Mouse (Mus musculus) thymus, adult 2 months (tissue): ENCODE results near the gene A930004D18Rik. TPM values are rescaled to one million over a fixed set of nuclear protein-coding genes. Genes with fewer than 3 reads are reported as not detected.

Experiments
- DNase-seq: peaks from one replicate; pipeline ENCODE4 v3.0.0; 2021
- H3K27ac ChIP-seq: fragments of 200-500 bp; 2 replicates; pipeline ENCODE4 v1.5.1; 2012; ENCODE audit warnings: low read length, control low read depth; ENCODE audit not compliant: control insufficient read depth, insufficient read depth
- H3K27me3 ChIP-seq: fragments of 200-500 bp; 2 replicates; pipeline ENCODE4 v1.6.1; 2012; ENCODE audit warnings: mild to moderate bottlenecking, low read length, moderate library complexity, mixed read lengths; ENCODE audit not compliant: control insufficient read depth, insufficient read depth
- H3K36me3 ChIP-seq: fragments of 200-500 bp; 2 replicates; pipeline ENCODE4 v1.6.1; 2012; ENCODE audit warnings: mild to moderate bottlenecking, low read length, moderate library complexity; ENCODE audit not compliant: control insufficient read depth, insufficient read depth
- H3K4me1 ChIP-seq: fragments of 200-500 bp; replicated peaks from 2 replicates; pipeline ENCODE4 v1.6.1; 2012; ENCODE audit warnings: low read length; ENCODE audit not compliant: control insufficient read depth, insufficient read depth
- H3K4me3 ChIP-seq: fragments of 200-500 bp; 2 replicates; pipeline ENCODE4 v1.5.1; 2012; ENCODE audit warnings: mild to moderate bottlenecking, low read length, control low read depth, moderate library complexity; ENCODE audit not compliant: control insufficient read depth, insufficient read depth
- CTCF ChIP-seq: fragments of 200-500 bp; IDR thresholded peaks from 2 replicates; pipeline ENCODE4 v1.5.1; 2012; ENCODE audit warnings: mild to moderate bottlenecking, control low read depth, low read length, moderate library complexity, borderline replicate concordance; ENCODE audit not compliant: control insufficient read depth, poor library complexity, insufficient read depth; ENCODE audit errors: extremely low read depth
- POLR2A ChIP-seq: fragments of 200-500 bp; IDR thresholded peaks from 2 replicates; pipeline ENCODE4 v1.6.1; 2012; ENCODE audit warnings: mild to moderate bottlenecking, low read length, control low read depth, moderate library complexity; ENCODE audit not compliant: control insufficient read depth, poor library complexity, insufficient read depth; ENCODE audit errors: extremely low read depth
- WGBS: fragments of 180-500 bp; shearing (Covaris S2); methylation state at CpG from one replicate; pipeline ENCODE4 v1.1.7; 2018; 5-methylcytosine and 5-hydroxymethylcytosine counted together
- polyA plus RNA-seq: library from polyadenylated mRNA; depleted of rRNA; stranded (reverse); fragments of >200 nt; gene quantifications from 2 replicates; pipeline ENCODE4 v1.2.3, GENCODE M21; 2012

Gene A930004D18Rik
- polyA plus RNA-seq, 1 experiment = 0.75 TPM

DNA sequence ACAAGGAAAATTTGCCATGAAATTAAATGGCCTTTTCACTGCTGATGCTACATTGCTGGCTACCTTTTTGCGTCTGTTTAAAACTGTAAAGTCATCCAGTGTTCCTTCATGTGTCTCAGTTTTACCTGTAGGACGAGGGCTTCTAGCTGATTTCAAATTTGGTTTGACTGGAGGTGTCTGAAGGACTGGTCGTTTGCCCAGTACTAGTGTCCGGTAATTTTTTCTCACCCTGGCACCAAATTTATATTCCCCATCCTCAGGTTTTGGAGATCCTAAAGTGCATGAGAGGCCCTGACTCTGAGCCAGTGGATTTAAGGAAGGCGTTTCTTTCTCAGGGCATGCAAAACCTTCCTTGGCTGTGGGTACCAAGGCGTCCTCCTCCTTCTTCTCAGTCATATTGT lies 8.2 kb upstream of the A930004D18Rik start:
- H3K4me1 ChIP-seq = peaks cover 13% of the 10 kb centered on the region
- DNase-seq = no peak

DNA sequence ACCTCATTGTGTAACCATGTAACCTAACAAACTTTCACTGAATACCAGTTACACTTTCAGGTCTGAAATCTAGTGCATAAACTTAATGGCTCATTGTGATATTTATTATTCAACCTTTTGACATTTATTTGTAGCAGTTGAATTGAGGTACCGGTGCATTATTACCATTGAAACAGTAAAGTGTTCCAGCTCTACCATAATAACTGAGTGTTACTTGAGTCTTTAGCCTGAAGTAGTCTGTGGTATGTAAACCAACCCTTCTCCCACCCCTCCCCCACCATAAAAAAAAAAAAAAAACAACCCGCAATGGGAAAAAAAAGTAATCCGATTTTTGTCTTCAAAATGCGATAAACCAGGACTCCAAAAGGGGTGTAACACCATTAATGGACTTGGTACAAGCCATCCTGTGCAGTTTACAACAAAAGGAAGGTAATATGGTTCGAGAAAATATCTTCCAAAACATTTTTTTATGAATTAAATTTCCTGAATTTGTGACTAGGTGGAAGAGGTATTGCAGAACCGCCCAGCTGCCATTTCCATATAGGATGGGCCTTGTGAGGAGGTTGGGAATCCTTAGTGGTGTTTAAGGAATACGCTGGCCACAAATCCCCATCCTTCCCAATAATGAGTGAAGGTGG lies 7.7 kb upstream of the A930004D18Rik start:
- H3K27ac ChIP-seq = no peak overlapping the region

More for the DNA sequence above, 8.2 kb upstream of the A930004D18Rik start:
- Histone ChIP-seq H3K27me3 (peaks cover 27% of the 10 kb centered on the region), H3K4me3 (no peak overlapping the region), H3K27ac (no peak overlapping the region), H3K36me3 (no peaks in the 10 kb centered on the region)
- TF ChIP-seq CTCF = no peak
- no peak for TF ChIP-seq POLR2A
- WGBS = 94% methylated on average over 6 of the region's 6 CpGs

DNA sequence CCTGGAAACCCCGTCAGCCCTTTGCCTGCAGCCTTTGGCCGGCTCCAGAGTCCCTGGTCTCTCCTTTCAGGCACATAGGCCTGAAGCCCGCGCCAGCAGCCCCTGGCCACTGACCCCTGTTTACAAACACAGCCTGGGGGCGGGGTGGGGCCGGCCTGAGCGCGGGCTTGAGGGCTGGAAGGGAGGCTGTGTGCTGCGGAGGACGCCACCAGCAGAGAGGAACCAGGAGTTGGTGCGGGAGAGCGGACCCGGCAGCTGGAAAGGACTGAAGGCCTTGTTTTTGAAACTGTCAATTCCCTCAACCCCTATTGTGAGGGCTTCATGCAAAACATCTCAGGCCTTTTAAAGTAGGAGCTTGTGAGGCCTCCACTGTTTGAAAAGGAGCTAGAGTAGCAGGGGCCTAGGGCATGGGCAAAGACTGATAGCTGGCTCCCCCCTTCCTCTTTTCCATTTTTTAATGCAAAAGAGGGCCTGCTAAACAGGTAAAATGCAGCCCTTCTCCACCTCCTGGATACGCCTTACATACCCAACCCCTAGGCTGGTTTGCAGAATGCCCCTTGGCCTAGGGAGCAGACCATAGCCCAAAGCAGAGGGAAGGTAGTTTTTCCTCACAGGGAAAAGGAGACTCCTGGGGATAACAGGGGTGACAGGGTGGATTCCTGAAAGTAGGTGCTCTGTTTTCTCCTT lies 3.8 kb upstream of the A930004D18Rik start:
- no peak overlapping the region for H3K4me3 ChIP-seq
- H3K4me1 ChIP-seq = no peaks in the 10 kb centered on the region
- no peak overlapping the region for H3K27ac ChIP-seq
- WGBS = 92% methylated on average over 14 of the region's 14 CpGs
- H3K27me3 ChIP-seq = peaks cover 9% of the 10 kb centered on the region
- DNase-seq = no peak
- no peaks in the 10 kb centered on the region for H3K36me3 ChIP-seq
- TF ChIP-seq CTCF = no peak
- TF ChIP-seq POLR2A = no peak

More for the DNA sequence above, 7.7 kb upstream of the A930004D18Rik start:
- DNase-seq = no peak
- 92% methylated on average over 7 of the region's 7 CpGs for WGBS
- TF ChIP-seq POLR2A (no peak), CTCF (no peak)
- H3K36me3 ChIP-seq = no peaks in the 10 kb centered on the region
- H3K4me3 ChIP-seq = no peak overlapping the region
- peaks cover 13% of the 10 kb centered on the region for H3K4me1 ChIP-seq
- H3K27me3 ChIP-seq = peaks cover 27% of the 10 kb centered on the region

DNA sequence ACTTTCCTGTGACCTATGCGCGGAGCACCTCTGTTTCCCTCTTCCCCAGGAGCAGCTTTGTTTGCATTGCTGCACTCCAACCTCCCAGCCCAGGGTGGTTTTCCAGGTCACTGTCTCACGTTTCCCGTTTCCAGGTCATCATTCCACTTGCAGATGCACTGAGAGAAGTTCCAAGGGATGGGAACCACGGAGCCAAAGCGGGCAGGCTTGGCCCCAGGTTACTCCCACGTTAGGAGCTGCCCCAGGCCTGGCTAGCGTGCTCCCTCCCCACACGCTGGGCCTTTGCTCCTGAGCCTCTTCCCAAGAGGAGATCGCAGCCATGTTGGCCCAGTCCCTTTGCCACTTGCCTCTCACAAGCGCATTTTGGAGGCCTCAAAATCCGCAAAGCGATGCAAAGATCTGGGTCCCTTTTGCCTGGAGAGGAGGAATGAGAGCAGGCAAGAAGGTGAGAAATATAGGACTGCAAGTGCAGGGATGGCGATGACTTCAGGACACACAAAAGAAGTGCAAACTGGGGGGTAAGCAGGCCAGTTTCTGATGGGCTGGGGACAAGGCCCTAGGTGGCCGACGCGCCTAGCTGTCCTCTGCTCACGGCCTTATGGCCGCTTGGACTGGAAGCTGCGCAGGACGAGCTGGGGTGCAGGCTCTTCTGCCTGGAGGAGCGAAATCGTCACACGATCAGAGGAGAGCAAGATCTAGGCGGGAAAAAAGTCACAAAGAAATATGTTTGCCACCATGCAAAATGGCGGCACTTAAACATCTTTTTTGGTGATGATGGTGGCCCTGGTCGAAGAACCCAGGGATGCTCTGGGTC lies 3.0 kb upstream of the A930004D18Rik start:
- TF ChIP-seq CTCF = no peak
- TF ChIP-seq POLR2A = no peak
- no peak for DNase-seq
- H3K27me3 ChIP-seq = peaks cover 2% of the 10 kb centered on the region
- WGBS = 97% methylated on average over 27 of the region's 27 CpGs
- H3K27ac ChIP-seq = no peak overlapping the region
- no peaks in the 10 kb centered on the region for H3K4me1 ChIP-seq
- H3K36me3 ChIP-seq = no peaks in the 10 kb centered on the region
- no peak overlapping the region for H3K4me3 ChIP-seq

DNA sequence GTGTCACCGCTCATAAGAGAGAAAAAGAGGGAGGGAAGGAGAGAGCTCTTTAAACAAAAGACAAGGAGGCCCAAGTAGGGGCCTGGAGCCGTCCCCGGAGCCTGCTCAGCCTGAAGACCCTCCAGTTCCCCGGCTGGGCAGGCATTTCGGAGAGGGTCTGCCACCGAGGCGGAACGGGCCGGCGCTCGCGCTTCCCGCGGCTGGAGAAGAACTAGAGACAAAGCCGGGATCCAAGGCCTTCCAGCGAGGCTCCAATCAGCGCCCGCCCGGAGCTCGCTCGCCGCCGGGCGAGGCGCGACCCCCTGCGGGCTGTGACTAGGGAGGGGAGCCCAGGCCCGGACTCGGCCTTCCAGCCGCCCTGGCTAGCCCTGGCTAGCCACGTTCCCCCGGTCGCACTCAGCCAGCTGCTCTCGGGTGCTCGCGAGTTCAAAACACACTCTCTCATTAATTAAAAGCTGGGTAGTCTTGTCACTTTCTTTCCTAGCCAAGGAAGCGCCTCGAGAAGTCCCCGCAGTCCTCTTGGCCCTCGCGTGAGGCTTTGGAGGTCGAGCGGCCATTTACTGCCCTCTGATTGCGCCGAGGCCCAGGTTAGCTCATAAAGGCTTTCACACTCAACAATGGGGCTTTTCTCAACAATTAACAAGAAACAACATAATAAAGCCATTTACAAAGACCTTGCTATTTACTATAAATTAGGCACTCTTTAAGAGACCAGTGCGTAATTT lies 2.2 kb upstream of the A930004D18Rik start:
- TF ChIP-seq POLR2A (no peak), CTCF (no peak)
- H3K27me3 ChIP-seq = no peaks in the 10 kb centered on the region
- 88% methylated on average over 46 of the region's 46 CpGs for WGBS
- H3K27ac ChIP-seq = no peak overlapping the region
- DNase-seq = no peak
- no peak overlapping the region for H3K4me3 ChIP-seq
- H3K36me3 ChIP-seq = no peaks in the 10 kb centered on the region
- no peaks in the 10 kb centered on the region for H3K4me1 ChIP-seq

DNA sequence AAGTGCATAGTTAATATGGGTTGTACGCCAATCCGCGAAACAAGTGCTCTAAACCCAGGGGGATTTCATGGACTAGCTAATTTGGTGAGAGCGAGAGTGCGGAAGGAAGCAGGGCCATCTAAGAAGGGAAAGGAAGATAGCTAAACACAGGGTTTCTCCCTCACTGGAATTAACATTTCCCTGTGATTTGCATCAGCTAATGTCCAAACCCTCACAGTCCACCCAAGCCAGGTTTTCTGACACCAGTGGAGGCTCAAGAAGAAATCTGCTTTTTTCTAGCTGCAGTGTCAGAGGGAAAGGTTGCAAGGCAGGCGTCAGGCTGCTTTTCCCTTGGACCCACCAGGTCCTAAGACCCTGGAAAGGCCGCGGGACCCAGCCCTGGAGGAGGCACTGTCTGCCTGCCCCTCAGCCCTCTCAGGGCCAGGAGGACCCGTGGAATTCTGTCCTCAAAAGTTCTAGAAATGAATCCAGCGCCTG lies 1.4 kb upstream of the A930004D18Rik start:
- Histone ChIP-seq H3K36me3 (no peaks in the 10 kb centered on the region), H3K4me1 (no peaks in the 10 kb centered on the region), H3K27ac (no peak overlapping the region), H3K27me3 (no peaks in the 10 kb centered on the region), H3K4me3 (no peak overlapping the region)
- no peak for TF ChIP-seq CTCF
- no peak for TF ChIP-seq POLR2A
- DNase-seq = no peak
- 93% methylated on average over 10 of the region's 10 CpGs for WGBS
